ENCODE assay signal across 9 mouse cellular contexts in the genomic region with DNA sequence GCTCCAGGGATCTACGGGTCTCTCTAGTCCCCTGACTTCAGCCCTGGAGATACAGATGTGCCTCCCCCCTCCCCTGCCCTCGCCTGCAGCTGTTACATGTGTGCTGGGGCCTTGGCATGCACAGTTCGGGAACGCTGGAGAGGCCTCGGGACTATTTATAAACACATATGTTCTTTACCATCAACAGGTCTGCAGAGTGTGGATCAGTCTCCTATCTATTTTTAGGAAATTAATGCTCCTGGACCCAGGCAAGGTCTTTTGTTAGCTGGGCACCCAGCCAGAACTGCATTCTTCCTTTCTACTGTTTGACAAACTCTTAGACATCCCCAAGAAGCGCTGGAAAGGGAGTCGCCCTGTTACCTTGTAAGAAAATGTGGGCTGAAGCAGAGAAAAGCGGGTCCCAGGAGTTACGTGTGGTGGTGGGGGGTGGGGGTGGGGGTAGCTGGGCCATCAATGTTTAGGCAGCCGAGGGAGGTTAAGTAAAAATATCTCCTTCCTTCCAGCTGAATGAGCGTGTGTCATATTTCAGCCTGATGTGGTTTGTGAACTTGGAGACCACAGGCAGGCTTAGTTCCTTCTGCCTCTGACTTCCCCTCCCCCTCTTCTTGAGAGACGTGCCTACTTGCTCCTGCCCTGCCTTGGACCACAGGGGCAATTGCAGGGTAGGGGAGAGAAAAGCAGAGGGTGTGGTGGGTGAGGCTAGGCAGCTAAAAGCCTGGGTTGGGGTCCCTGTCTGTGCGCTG. TPM values are rescaled to one million over a fixed set of nuclear protein-coding genes. Genes with fewer than 3 reads are reported as not detected.
DNase-seq lines count a peak whose midpoint lies in the region; ATAC-seq and TF ChIP-seq lines count a peak whose summit lies in the region.
"Had no signal": no experiment of that assay in that cellular context is flagged by ENCODE, and none has a peak within 500 bp of the region (broad histone marks: within the 10 kb centered on the region; RNA-seq: fewer than 3 reads in every experiment).

No protein-coding gene starts in this region.

- H3K36me3 ChIP-seq in heart, embryonic 14.5 days (ENCODE audit: control insufficient read depth, insufficient read depth, low read length) = no peaks in the 10 kb centered on the region
- H3K36me3 ChIP-seq in MEL (ENCODE audit: control insufficient read depth in 1 of 2, insufficient read depth in 2 of 2, low read length in 2 of 2) = peaks cover 0 to 28% of the 10 kb centered on the region in 2 experiments; a peak in 2 of 4 replicates
- no peaks in the 10 kb centered on the region for H3K36me3 ChIP-seq in small intestine, adult 2 months (ENCODE audit: control insufficient read depth, insufficient read depth, low read length)

- TF ChIP-seq POLR2A in MEL (IDR thresholded peaks at IDR 0.05; ENCODE audit: control insufficient read depth in 1 of 2, insufficient read depth in 1 of 2, low read depth in 1 of 2, low read length in 2 of 2, poor library complexity in 1 of 2) = 0 out of 4 replicates have a peak, but pooled peaks of 1 of the 2 experiments have one; percentile 25
- no peak for TF ChIP-seq POLR2A in small intestine, adult 2 months (IDR thresholded peaks at IDR 0.05; ENCODE audit: low read depth, low read length)

- H3K9ac ChIP-seq in heart, embryonic 14.5 days (ENCODE audit: low read length) = peak overlapping the region; percentile 17; the same call in 1 of the 2 replicates
- H3K9ac ChIP-seq in MEL (ENCODE audit: control insufficient read depth, low read depth, low read length, poor library complexity, severe bottlenecking) = peak overlapping the region; percentile 72

- peak in 1 of 2 experiments; percentile 60; a peak in 2 of 4 replicates for TF ChIP-seq EP300 in MEL (IDR thresholded peaks at IDR 0.05; ENCODE audit: low read depth in 1 of 2, low read length in 2 of 2)

- peak overlapping the region; percentile 84 for H3K4me2 ChIP-seq in heart, embryonic 14.5 days (ENCODE audit: low read length)

- 15% methylated on average over 12 of the region's 13 CpGs for WGBS in heart, embryonic 14.5 days
- WGBS in small intestine, adult 2 months = 58% methylated on average over 13 of the region's 13 CpGs

- intact Hi-C loops in heart, postnatal 25 days (cut with DNase I) = no loop called here

- ATAC-seq in heart, embryonic 14.5 days (ENCODE audit: insufficient number of reproducible peaks, insufficient read depth, low FRiP score, low read depth) = peak; percentile 29; the same call in 1 of the 2 replicates

- H3K4me3 ChIP-seq in heart, embryonic 14.5 days (ENCODE audit: control insufficient read depth in 1 of 2, insufficient read depth in 1 of 2, low read depth in 1 of 2, low read length in 2 of 2) = peak overlapping the region; percentile 8 to 22; a peak in 1 of 4 replicates
- peak overlapping the region; percentile 67 to 68 for H3K4me3 ChIP-seq in MEL (ENCODE audit: control insufficient read depth in 1 of 2, insufficient read depth in 1 of 2, low read depth in 2 of 2, low read length in 2 of 2)
- no peak overlapping the region for H3K4me3 ChIP-seq in small intestine, adult 2 months (ENCODE audit: low read depth, low read length)

- H3K4me1 ChIP-seq in heart, embryonic 14.5 days (ENCODE audit: control insufficient read depth in 2 of 2, insufficient read depth in 2 of 2, low read length in 2 of 2) = peaks cover 25 to 43% of the 10 kb centered on the region in 2 experiments
- peaks cover 19 to 35% of the 10 kb centered on the region in 2 experiments for H3K4me1 ChIP-seq in MEL (ENCODE audit: control insufficient read depth in 1 of 2, insufficient read depth in 2 of 2, low read length in 2 of 2)
- H3K4me1 ChIP-seq in small intestine, adult 2 months (ENCODE audit: control insufficient read depth, insufficient read depth, insufficient read length, low read length) = peaks cover 8% of the 10 kb centered on the region

- no peaks in the 10 kb centered on the region for H3K79me2 ChIP-seq in MEL (ENCODE audit: control insufficient read depth, insufficient read depth, low read length, poor library complexity)

- no peaks in the 10 kb centered on the region for H3K27me3 ChIP-seq in heart, embryonic 14.5 days (ENCODE audit: control insufficient read depth, insufficient read depth, low read length)
- H3K27me3 ChIP-seq in MEL (ENCODE audit: control insufficient read depth in 1 of 2, insufficient read depth in 2 of 2, low read length in 2 of 2) = no peaks in the 10 kb centered on the region
- H3K27me3 ChIP-seq in small intestine, adult 2 months (ENCODE audit: control insufficient read depth, insufficient read depth, low read length) = no peaks in the 10 kb centered on the region

- no peak for DNase-seq in heart, postnatal 25 days (ENCODE audit: low spot score)
- DNase-seq in MEL (ENCODE audit: low read depth, low spot score) = peak; percentile 91
- DNase-seq in heart, postnatal 4 days = peak; percentile 50
- no peak for DNase-seq in cerebellum, postnatal 25 days
- no peak for DNase-seq in urinary bladder, postnatal 4 days (ENCODE audit: low spot score in 2 of 2)
- no peak for DNase-seq in frontal cortex, adult 2 months (ENCODE audit: extremely low spot score in 1 of 2, low spot score in 1 of 2)
- DNase-seq: gastrocnemius, postnatal 10 days had no signal

- TF ChIP-seq RAD21 in MEL (IDR thresholded peaks at IDR 0.05; ENCODE audit: low read depth, low read length) = no peak

- no peaks in the 10 kb centered on the region for H3K9me3 ChIP-seq in heart, embryonic 14.5 days (ENCODE audit: control insufficient read depth, low read length)
- no peaks in the 10 kb centered on the region for H3K9me3 ChIP-seq in MEL (replicated peaks; ENCODE audit: insufficient read depth, low read length)

- H3K27ac ChIP-seq in heart, embryonic 14.5 days (replicated peaks in 1 of 2; ENCODE audit: control insufficient read depth in 1 of 2, insufficient read depth in 1 of 2, low read depth in 2 of 2, low read length in 2 of 2) = peak overlapping the region; percentile 93 to 95
- H3K27ac ChIP-seq in MEL (ENCODE audit: control insufficient read depth, low read depth, low read length) = peak overlapping the region; percentile 76
- peak overlapping the region; percentile 17; the same call in 1 of the 2 replicates for H3K27ac ChIP-seq in small intestine, adult 2 months (ENCODE audit: insufficient read depth, low read depth, low read length)

- TF ChIP-seq CTCF in MEL (IDR thresholded peaks at IDR 0.05 in 2 of 3, conservative IDR thresholded peaks at IDR 0.05 in 1 of 3; ENCODE audit: control insufficient read depth in 1 of 3, insufficient read depth in 1 of 3, low read depth in 2 of 3, low read length in 3 of 3, poor library complexity in 1 of 3, severe bottlenecking in 1 of 3) = no peak
- TF ChIP-seq CTCF in small intestine, adult 2 months (IDR thresholded peaks at IDR 0.05; ENCODE audit: extremely low read depth, insufficient read length, insufficient replicate concordance, low read depth, low read length) = no peak

TF ChIP-seq in MEL, 35 proteins besides CTCF, POLR2A, EP300 and RAD21 (continues in another document):
- peak; percentile 55; the same call in 1 of the 2 replicates for TF ChIP-seq TCF12 (IDR thresholded peaks at IDR 0.05; ENCODE audit: low read depth, low read length)
- no peak for TF ChIP-seq NRF1 (IDR thresholded peaks at IDR 0.05; ENCODE audit: insufficient read depth, low read depth, low read length, poor library complexity, severe bottlenecking)
- TF ChIP-seq NELFE (IDR thresholded peaks at IDR 0.05; ENCODE audit: low read depth, low read length) = no peak
- TF ChIP-seq E2F4 (IDR thresholded peaks at IDR 0.05; ENCODE audit: borderline replicate concordance, low read depth, low read length) = no peak
- no peak for TF ChIP-seq CHD1 (IDR thresholded peaks at IDR 0.05; ENCODE audit: low read depth, low read length)
- TF ChIP-seq MEF2A (IDR thresholded peaks at IDR 0.05; ENCODE audit: extremely low read depth, insufficient replicate concordance, low read depth, low read length, poor library complexity, severe bottlenecking) = no peak
- no peak for TF ChIP-seq ZNF384 (IDR thresholded peaks at IDR 0.05; ENCODE audit: low read depth, low read length)
- no peak for TF ChIP-seq KAT2A (conservative IDR thresholded peaks at IDR 0.05; ENCODE audit: low read depth, low read length)
- TF ChIP-seq MXI1 (IDR thresholded peaks at IDR 0.05; ENCODE audit: low read depth, low read length) = peak; percentile 45; the same call in 1 of the 2 replicates
- TF ChIP-seq MAFK (IDR thresholded peaks at IDR 0.05; ENCODE audit: borderline replicate concordance, low read depth, low read length) = no peak
- TF ChIP-seq MAZ (IDR thresholded peaks at IDR 0.05; ENCODE audit: low read depth, low read length) = no peak; the same call in 1 of the 2 replicates
- TF ChIP-seq USF2 (IDR thresholded peaks at IDR 0.05; ENCODE audit: borderline replicate concordance in 1 of 2, insufficient read depth in 1 of 2, low read depth in 1 of 2, low read length in 2 of 2) = no peak
- TF ChIP-seq RCOR1 (IDR thresholded peaks at IDR 0.05; ENCODE audit: low read depth, low read length) = no peak
- no peak for TF ChIP-seq MYC (IDR thresholded peaks at IDR 0.05; ENCODE audit: low read depth, low read length)
- TF ChIP-seq ETS1 (IDR thresholded peaks at IDR 0.05; ENCODE audit: low read depth, low read length) = peak; percentile 93
- no peak for TF ChIP-seq JUND (IDR thresholded peaks at IDR 0.05; ENCODE audit: low read depth, low read length)
- peak; percentile 65 for TF ChIP-seq SIN3A (IDR thresholded peaks at IDR 0.05; ENCODE audit: low read length)
- peak; percentile 55; the same call in 1 of the 2 replicates for TF ChIP-seq BHLHE40 (IDR thresholded peaks at IDR 0.05; ENCODE audit: borderline replicate concordance, low read depth, low read length)

RNA-seq across cellular contexts. Expression of a gene that starts 3.3 kb away (rescaled TPM):
- polyA plus RNA-seq in heart, embryonic 14.5 days (2014; fragmentation: Nextera tagmentation; extraction: Ambion mirVana) = 328 and 342 TPM in 2 replicates
- total RNA-seq in heart, postnatal 25 days (2021) = 100 to 1,000 TPM; 860 to 960 TPM
- total RNA-seq in MEL (2012; rRNA removed) = 6.0 and 8.0 TPM in 2 replicates
- 1 to 10 TPM in 1 of 2 experiments, not detected in 1; 8.2 TPM for polyA plus RNA-seq in MEL (2012; ENCODE audit: insufficient read depth in 1 of 2, insufficient read length in 2 of 2, low read depth in 1 of 2, low replicate concordance in 2 of 2, missing spikeins in 1 of 2)
- total RNA-seq in heart, postnatal 4 days (2021) = 100 to 1,000 TPM; 164 to 171 TPM
- 198 and 205 TPM in 2 replicates for polyA plus RNA-seq in small intestine, adult 2 months (2012; rRNA removed)
- polyA plus RNA-seq in frontal cortex, adult 2 months (2012; rRNA removed) = 99.2 and 99.6 TPM in 2 replicates

RNA-seq across cellular contexts. Expression of a gene that starts 58.6 kb away (rescaled TPM):
- 251 and 262 TPM in 2 replicates for polyA plus RNA-seq in heart, embryonic 14.5 days (2014; fragmentation: Nextera tagmentation; extraction: Ambion mirVana)
- 100 to 1,000 TPM; 117 to 136 TPM for total RNA-seq in heart, postnatal 25 days (2021)
- total RNA-seq in MEL (2012; rRNA removed) = 27.2 and 28.1 TPM in 2 replicates
- polyA plus RNA-seq in MEL (2012; ENCODE audit: insufficient read depth in 1 of 2, insufficient read length in 2 of 2, low read depth in 1 of 2, low replicate concordance in 2 of 2, missing spikeins in 1 of 2) = 10 to 100 TPM; 78.1 to 81.6 TPM
- 100 to 1,000 TPM; 154 to 165 TPM for total RNA-seq in heart, postnatal 4 days (2021)
- 28.2 and 239 TPM in 2 replicates for polyA plus RNA-seq in small intestine, adult 2 months (2012; rRNA removed)
- polyA plus RNA-seq in frontal cortex, adult 2 months (2012; rRNA removed) = 178 and 186 TPM in 2 replicates

Comparison
In these comparisons a context has a peak if more than half of its experiments do, and no peak if none do; other contexts are left out.
1. DNase-seq: peak in MEL (single experiment) and heart, postnatal 4 days (single experiment); none in heart, postnatal 25 days (single experiment), cerebellum, postnatal 25 days (0 of 2), urinary bladder, postnatal 4 days (0 of 2) and frontal cortex, adult 2 months (0 of 2).
2. H3K27ac ChIP-seq: peak in every context shown above with its lines; median percentile 94 in heart, embryonic 14.5 days; 76 in MEL; 17 in small intestine, adult 2 months.
3. RNA of a gene that starts 3.3 kb away (polyA plus RNA-seq): 328 to 342 TPM in heart, embryonic 14.5 days, 198 to 205 TPM in small intestine, adult 2 months and 99.2 to 99.6 TPM in frontal cortex, adult 2 months; 8.2 TPM in MEL; every median in the first group is over 10 times any median in the second.